In the genomic region with DNA sequence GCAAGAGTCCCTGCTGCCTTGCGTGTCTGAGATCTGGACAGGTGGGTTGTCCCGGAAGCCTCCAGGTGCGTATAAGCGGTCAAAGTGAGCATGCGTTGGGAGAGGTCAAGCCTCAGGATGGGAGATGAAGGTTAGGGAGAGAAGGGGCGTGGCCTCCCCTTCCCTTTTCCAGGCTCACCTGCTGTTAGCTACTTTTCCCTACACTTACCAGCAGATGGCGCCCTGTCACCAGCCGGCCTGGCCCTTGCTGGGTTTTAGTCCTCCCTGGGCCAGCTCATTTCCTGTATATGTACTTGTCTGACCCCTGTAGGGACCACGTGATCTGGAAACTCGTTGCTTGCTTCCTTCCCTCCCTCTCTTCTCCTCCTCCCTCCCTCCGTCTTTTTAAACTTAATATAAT, we compare ENCODE assay signal across 1 mouse cellular context.
TF ChIP-seq lines count a peak whose summit lies in the region.

No protein-coding gene starts in this region.

TF ChIP-seq in MEL, 35 proteins besides CTCF, POLR2A, EP300 and RAD21 (continued from another document):
- TF ChIP-seq TBP (IDR thresholded peaks at IDR 0.05; ENCODE audit: low read depth, low read length) (no peak), UBTF (IDR thresholded peaks at IDR 0.05; ENCODE audit: borderline replicate concordance, insufficient read depth, low read depth, low read length) (no peak), RCOR1 (IDR thresholded peaks at IDR 0.05; ENCODE audit: low read depth, low read length) (no peak), HCFC1 (IDR thresholded peaks at IDR 0.05; ENCODE audit: low read depth, low read length) (no peak), SIN3A (IDR thresholded peaks at IDR 0.05; ENCODE audit: low read length) (no peak), ELF1 (IDR thresholded peaks at IDR 0.05; ENCODE audit: low read depth, low read length) (peak; percentile 76)
